Mouse (Mus musculus): ENCODE data around the gene Slc35g3.
A peak's percentile ranks its signal among the peaks of the same experiment; 100 is the strongest.

The Slc35g3 gene

DNA sequence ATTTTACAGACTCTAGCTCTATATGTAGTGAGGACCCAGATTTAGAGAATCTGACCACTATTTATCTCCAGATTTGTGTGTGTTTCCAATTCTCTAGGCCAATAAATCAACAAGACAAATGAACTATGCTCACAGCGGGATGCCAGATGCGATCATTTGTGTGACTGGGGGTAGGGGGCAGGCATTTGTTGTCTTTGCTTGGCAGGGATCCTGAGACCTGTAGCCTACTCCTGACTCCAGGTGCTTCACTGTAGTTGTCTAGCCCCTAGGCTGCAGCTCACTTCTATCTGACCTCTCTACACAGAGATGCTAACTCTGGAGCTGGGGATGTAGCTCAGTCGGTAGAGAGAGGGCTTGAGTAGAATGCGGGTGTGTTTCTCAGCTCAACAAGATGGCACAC is 20.1 kb upstream of the Slc35g3 start:
- no peak for DNase-seq

DNA sequence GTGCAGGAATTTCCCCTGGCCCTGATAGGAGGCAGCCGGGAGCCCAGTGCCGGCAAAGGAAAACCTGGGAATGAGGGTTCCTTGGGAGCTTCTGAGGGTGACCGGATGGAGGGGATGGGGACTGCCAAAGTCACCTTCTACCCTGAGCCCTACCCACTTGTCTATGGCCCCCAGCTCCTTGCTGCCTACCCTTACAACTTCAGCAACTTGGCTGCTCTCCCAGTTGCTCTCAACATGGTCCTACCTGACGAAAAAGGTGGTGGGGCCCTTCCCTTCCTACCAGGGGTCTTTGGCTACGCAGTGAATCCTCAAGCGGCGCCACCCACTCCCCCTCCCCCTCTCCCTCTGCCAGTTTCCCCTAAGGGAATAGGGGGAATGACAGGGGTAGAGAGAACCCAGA is 17.2 kb upstream of the Slc35g3 start:
- peak; percentile 91 for DNase-seq

DNA sequence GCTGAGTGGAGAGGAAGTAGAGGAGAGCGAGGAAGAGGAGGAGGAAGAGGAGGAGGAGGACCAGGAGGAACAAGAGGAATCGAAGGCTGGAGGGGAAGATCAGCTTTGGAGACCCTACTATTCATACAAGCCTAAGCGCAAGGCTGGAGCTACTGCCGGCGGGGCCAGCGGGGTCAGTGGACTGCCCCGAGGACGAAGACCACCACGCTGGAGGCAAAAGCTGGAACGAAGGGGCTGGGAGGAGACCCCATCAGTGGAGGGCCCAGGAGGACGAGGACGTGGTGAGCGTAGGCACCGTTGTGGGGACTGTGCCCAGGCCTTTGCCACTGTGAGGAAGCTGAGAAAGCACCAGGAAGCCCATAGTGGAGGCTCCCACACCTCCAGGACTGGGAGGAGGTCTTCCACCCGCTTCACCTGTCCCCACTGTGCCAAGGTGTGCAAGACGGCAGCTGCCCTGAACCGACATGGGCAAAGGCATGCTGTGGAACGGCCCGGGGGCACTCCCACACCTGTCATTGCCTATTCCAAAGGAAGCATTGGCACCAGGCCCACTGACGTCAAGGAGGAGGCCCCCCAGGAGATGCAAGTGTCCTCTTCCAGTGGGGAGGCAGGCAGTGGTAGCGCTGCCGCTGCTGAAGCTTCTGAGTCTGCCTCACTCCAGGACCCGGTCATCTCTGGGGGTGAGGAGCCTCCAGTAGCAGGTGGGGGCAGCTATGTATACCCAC is 16.7 kb upstream of the Slc35g3 start:
- peak; percentile 91 for DNase-seq

DNA sequence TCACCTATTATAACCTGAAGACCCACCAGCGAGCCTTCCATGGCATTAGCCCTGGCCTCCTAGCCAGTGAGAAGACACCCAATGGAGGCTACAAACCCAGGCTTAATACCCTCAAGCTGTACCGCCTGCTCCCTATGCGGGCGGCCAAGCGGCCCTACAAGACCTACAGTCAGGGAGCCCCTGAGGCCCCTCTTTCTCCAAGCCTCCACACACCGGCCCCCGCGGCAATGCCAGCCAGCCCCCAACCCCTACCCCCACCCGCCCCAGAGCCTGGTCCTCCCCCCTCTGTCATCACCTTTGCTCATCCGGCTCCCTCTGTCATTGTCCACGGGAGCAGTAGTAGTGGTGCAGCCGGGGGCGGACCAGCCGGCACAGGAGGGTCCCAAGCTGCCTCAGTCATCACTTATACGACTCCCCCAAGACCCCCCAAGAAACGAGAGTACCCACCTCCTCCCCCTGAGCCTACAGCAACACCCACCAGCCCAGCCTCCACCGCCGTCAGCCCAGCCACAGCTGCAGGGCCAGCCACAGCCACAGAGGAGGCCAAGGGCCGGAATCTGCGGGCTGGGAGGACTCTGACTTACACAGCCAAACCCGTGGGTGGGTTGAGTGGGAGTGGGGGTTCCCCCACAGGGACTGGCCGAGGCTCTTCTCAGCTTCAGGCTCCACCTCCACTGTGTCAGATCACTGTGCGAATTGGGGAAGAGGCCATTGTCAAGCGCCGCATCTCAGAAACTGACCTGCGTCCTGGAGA is 15.9 kb upstream of the Slc35g3 start:
- DNase-seq, result peak; percentile 93

DNA sequence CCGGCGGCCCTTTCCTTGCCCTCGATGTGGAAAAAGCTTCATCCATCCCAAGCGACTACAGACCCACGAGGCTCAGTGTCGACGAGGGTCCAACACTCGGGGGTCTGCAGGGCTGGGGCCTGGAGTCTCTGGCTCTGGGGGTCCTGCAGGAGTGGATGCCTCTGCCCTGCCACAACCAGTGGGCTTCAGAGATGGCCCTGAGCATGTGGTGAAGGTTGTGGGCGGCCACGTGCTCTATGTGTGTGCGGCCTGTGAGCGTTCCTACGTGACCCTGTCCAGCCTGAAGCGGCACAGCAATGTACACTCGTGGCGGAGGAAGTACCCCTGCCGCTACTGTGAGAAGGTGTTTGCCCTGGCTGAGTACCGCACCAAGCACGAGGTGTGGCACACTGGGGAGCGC is 14.7 kb upstream of the Slc35g3 start:
- DNase-seq, result peak; percentile 91

DNA sequence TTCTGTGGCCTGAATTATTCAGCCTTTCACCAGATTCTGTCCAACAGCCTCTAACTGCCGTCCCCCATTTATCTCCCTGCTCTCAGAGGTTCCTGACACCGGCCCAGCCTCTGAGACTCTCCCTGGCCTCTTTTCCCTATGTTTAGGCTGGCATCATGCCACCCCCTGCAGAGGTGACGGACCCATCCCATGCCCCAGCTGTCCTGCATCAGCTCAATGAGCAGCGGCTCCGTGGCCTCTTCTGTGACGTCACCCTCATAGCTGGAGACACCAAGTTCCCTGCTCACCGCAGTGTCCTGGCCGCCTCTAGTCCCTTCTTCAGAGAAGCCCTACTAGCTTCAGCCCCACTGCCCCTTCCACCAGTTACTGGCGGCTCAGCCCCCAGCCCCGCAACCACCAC is 13.9 kb upstream of the Slc35g3 start:
- peak; percentile 93 for DNase-seq

DNA sequence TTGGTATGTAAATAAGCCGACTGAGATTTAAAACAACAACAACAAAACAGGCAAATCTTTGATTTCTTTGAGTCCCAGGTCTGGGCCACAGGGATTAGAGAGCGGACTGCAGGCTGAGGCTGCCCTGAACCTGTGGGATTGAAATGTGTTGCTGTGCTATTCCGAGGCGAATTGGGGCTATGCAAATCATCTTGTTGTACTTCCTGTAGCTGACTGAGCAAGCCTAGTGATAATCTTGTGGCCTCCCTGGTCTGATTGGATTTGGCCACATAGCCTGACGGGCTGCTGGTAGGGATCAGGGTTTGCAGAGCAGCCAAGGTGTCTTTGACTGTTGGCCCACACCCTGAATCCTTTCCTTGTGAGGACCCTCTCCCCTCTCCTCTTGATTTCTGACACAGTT is 13.2 kb upstream of the Slc35g3 start:
- DNase-seq, result no peak

DNA sequence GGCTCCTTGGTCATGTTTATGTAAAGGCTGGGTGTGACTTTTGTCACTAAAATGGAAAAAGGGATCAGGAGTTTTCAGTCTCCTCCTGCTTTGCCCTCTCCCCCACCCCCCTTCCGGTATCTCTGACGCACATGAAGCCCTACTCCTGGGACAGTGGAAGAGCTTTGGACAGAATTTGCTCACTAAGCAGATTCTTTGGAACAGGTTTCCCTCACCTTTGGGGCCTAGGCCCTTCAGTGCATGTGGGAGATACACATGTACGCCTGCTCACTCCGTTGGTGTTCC is 5.8 kb upstream of the Slc35g3 start:
- no peak for DNase-seq

DNA sequence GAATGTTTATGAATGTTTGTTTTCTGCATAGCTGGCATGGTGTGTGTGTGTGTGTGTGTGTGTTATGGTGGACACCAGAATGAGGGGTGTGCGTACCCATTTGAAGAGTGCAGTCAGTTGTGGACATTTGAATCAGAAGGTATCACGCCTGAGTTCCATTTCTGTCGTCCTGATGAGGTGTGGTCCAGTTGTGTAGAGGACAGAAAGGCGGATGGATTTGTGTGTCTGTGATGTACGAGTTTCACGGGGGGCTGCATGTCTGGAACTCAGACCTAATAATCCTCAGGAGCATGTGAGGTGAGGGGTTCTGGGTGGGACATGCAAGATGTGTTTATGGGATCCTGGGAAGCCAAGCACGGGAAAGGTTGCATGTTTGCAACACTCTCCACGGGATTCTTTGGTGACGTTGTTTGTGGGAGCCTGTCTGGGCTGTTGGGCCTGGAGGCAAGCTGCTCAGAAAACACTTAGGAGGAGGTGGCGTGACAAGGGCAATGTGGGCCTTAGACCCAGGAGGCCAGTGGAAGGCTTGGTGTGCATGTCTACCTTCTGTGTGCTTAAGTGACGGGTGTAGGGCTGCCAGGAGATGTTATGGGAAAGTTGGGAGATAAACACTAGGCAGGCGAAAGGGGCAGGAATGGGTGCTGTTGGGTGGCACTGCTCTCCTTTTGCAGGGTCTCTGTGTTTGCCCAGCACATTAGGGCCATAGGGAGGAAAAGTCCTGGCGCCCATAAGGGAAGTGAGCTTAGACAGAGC is 5.3 kb upstream of the Slc35g3 start:
- DNase-seq, result peak; percentile 96

DNA sequence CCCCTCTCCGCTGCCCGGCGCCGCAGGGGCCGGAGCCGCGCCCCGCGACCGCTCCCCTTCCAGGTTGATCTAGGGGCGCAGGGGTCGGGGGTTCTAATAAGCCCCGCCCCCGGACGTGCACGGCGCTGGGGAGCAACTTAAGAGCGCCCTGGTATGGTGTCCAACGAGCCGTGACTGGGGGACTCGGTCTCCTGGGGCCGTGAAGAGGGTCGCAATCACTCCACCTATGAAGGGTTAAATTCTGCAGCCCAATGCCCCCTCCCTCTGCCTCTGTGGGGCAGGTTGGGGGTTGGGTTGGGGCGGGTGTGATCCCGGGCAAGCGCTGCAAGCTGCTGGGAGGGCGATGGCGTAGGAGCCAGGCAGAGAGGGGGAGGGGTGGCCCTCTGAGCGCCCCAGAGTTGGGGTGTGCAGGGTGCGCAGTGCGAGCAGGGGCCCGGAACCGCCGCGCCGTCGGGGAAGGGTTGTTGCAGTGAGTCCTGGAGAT is 4.4 kb upstream of the Slc35g3 start:
- DNase-seq, result peak; percentile 99

DNA sequence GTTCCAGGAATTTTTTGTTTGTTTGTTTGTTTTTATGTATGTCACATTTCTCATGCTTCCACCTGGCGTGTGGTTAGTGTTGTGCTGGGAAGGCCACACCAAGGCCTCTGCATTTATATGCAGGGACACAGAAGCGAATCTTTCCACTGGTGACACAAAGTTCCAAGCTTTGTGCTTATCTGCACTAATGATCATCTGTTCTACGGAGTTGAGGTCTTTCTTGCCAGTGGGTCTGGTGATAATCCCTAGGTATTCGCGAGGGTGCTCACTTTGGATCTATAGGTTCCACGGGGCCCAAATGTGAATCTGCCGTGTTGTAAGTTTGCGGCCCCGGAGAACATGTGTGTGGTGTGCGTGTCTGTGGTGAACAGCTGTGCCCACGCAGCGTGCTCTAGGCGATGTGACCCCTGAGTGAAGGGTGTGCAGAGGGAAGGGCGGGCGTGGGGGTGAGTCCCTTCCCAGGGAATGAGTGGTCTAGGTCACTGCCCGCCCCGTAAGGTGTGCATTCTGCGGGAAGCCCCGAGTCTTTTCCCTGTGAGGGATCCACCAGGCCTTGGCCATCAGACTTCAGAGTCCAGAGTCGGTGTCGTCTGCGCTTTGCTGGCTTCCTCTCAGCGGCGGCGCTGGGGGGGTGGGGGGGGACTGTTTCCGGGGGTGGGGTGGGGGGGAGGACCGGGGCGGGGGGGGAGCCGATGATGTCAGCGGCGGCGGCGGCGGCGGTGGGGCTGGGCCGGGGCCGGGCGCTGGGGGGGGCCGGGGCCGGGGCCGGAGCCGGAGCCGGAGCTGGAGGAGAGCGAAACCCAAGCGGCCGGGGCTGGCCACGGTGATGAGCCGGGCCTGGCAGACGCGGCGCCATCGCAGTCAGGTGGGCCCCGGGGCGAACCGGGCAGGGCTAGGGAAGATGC is 3.7 kb upstream of the Slc35g3 start, which contains the start of gene Zbtb4:
Zbtb4 (plus strand) TSS at position 692 of the 905 bp plus-strand sequence.
- peak; percentile 97 for DNase-seq

DNA sequence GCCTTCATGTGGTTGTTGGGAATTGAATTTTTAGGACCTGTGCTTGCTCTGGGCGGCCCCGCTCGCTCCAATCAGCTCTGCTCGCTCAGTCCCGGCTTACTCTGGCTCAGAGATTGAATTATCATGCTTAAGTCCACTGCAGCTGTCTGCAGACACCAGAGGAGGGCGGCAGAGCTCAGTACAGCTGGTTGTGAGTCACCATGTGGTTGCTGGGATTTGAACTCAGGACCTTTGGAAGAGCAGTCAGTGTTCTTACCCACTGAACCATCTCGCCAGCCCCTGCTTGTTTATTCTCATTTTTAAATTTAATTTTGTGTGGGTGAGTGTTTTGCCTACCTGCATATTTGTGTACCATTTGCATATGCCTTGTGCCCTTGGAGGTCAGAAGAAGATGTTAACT is 1.8 kb upstream of the Slc35g3 start:
- no peak for DNase-seq

DNA sequence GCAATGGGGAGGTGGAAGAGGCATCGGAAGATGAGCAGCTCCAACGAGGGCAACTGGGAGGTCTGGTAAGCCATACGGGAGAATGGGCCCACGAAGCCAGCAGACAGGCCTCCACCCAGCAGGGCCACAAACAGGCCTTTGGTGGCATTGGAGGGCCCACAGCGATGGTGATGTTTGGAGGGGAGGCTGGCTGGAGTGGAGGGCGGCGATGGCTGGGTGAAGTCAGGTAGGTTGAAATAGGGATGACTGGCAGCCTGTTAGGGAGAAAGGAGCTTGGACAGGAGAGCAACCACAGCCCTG is 917 bp downstream of the Slc35g3 start:
- DNase-seq, result peak; percentile 94

DNA sequence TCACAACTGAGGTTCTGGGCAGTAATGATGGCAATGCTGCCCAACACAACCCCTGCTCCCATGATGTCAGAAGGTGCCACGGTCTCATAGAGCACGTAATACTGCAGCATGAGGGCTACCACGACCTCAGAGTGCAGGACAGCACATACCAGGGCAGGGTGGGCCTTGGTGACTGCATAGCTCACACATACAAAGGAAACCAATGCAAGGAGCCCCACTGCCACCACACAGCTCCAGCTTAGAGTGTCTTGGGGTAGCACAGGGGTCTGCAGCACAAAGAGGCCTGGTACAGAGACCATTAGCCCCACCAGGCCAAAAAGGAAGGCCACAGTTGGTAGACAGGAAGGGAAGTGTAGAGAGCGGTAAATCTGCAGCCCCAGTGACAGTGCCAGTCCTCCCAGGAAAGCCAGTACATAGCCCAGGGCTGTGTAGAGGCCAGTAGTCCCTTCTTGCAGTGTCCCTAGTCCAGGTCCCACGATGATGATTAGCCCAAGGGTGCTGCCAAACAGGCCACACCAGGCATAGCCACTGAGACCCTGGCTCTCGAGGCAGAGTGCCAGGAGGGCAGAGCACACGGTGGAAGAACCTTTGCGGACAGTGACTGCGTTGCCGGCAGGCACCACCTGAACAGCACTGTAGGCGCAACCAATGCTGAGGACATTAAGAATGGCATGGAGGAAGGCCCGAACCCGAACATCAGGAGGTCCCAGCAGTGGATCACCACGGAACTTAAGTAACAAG is 1.4 kb downstream of the Slc35g3 start:
- DNase-seq, result peak; percentile 96

DNA sequence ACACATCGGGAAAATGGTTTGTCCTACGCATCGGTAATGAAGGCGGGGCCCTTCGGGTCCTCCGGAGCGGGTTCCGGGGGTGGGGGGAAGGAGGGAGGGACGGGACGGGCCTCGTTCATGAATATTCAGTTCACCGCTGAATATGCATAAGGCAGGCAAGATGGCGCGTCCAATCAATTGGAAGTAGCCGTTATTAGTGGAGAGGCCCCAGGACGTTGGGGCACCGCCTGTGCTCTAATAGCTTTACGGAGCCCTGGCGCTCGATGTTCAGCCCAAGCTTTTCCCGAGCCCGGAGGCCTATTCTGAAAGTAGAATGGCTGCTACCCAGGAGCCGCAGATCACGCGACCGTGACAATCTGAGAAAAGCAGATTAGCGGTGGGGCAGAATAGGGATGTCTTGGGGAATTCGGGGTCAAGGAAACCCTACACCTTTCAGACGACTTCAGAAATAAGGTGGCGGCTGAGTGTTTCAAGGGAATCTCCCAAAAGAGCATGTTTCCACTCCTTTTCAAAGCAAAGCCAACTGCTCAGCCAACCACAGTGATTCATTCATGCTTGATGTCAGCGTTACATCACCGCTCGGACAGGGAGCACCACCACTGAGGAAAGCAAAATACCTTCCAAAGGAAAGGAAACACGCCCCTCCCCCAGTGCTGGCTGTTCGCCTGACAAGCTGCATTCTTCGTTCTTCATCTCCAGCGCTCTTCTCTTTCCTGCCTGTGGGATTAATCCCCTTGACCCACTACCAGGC is 2.6 kb downstream of the Slc35g3 start:
- peak; percentile 99 for DNase-seq

DNA sequence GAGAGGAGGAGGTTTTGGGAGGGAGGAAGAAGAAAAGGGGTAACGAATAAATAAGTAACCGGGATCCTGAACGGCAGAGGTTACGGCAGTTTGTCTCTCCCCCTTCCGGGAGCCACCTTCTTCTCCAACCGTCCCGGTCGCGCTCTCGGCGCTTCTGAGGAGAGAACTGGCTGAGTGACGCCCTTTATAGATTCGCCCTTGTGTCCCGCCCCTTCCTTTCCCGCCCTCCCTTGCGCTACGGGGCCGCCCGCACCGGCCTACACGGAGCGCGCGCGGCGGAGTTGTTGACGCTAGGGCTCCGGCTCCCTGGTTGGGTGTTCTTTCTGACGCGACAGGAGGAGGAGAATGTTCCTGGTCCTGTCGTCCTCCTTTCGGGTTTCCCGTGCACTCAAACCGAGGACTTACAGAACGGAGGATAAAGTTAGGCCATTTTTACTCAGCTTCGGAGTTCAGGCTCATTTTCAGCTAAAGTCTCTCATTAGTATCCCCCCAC is 3.2 kb downstream of the Slc35g3 start, which contains the start of gene Polr2a:
Polr2a (minus strand) TSS at position 160 of the 493 bp plus-strand sequence.
- DNase-seq, result peak; percentile 100

DNA sequence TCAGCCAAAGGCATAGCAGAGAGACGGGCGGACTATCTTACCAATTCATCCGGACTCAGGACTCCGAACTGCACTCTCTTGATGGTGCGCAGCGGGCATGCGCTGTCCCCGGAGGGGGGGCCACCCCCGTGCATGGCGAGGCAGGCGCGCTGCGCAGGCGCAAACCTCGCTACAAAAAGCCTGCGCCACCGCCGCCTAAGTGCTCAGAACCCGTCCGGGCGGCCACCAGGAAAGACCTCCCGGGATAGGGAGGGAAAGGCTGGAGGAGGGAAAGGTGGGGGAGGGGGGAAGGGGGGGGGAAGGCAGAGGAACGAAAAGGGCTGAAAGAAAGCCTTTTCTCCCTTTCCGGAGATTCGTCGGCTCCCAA is 3.7 kb downstream of the Slc35g3 start:
- peak; percentile 100 for DNase-seq

DNA sequence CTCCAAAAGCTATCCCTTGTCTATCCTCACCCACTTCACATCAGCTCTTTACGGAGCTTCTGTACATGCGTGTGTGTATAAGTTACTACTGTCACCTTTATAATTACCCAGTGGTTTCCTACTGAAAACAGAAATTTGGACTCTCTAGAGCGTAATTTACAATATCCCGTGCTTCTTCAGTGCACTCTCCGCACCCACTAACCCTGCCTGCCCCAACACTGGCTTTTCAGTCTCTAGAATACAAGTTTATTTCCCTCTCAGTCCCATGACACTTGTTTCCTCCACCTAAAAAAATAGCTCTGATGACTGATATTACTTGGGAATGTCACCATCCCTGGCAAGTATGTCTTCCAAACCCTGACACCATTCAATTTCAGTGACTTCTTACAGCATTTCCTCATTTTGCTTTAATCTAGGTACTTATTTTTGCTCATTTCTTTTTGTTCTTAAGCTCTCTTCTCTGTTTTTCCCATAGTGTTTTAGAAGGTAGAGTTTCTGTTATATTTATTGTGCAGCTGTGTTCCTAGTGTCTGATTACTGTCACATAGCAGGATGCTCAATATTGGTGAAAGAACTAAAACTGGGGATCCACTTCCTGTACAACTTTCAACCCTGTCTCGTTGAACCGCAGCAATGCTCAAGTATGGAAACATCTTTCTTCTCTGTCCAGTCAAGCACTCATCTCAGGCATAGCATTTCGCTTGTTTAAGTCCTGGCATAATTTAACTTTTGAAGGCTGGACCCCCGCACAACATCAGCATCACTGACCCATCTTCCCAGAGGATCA is 4.3 kb downstream of the Slc35g3 start:
- DNase-seq, result peak; percentile 76

DNA sequence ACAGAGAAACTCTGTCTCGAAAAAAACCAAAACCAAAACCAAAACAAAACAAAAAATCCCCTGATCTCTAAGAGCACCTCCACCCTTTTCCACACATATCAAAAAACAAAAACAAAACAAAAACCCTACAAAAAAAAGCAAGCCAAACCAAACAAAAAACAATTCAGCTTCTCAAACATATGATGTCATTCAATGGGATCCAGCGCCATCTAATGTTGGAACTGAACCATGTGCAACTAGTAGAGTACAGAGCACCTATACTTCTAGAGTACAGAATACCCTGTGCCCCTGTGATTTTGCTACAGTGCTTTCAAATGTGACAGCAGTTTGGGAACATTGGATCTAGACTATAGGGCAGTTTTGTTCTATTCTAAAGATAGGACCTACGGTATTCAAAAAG is 7.1 kb downstream of the Slc35g3 start:
- no peak for DNase-seq

DNA sequence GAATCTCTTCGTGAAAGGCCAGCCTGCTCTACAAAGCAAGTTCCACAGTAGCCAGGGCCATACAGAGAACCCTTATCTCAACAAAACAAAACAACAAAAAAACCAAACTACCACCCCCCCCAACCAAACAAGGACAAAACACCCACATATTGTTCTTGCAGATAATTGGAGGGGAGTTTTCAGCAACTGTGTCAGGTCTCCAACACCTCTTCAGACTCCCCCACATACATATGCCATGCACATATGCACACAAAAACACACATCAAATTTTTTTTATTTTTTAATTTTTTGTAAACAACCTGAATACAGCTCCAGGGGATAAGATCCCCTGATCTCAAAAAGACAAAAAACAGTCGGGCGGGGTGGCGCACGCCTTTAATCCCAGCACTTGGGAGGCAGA is 7.5 kb downstream of the Slc35g3 start:
- no peak for DNase-seq
